Mouse (Mus musculus): ENCODE measurements around the gene Pex11a. TPM values are rescaled to one million over a fixed set of nuclear protein-coding genes. Genes with fewer than 3 reads are reported as not detected.

The Pex11a gene
- total RNA-seq, 2 experiments from 2014 or later: 0.51 TPM; not detected in 1

Other genes starting within 250 kb of the Pex11a start
- gene Rhcg, start 125.5 kb downstream of the Pex11a start, total RNA-seq (2015; ENCODE audit: low replicate concordance): 0.42 TPM in 1 of 2 replicates, not detected in the other
- gene Rhcg, start 125.5 kb downstream of the Pex11a start, total RNA-seq (2017; ENCODE audit: low replicate concordance): 0.26 TPM in 1 of 2 replicates, not detected in the other
- 11.9 and 15.3 TPM in 2 replicates for gene Ticrr, start 82.9 kb downstream of the Pex11a start, total RNA-seq (2015; ENCODE audit: low replicate concordance)
- 9.0 and 12.8 TPM in 2 replicates for gene Ticrr, start 82.9 kb downstream of the Pex11a start, total RNA-seq (2017; ENCODE audit: low replicate concordance)
- gene Kif7, start 27.4 kb downstream of the Pex11a start, total RNA-seq (2015; ENCODE audit: low replicate concordance): 0.42 TPM in 1 of 2 replicates, not detected in the other
- gene Kif7, start 27.4 kb downstream of the Pex11a start, total RNA-seq (2017; ENCODE audit: low replicate concordance): 0.09 TPM in 1 of 2 replicates, not detected in the other
- gene Plin1, start 10.2 kb downstream of the Pex11a start, total RNA-seq (2015; ENCODE audit: low replicate concordance): not detected in 2 replicates
- gene Plin1, start 10.2 kb downstream of the Pex11a start, total RNA-seq (2017; ENCODE audit: low replicate concordance): not detected in 2 replicates
- not detected in 2 replicates for gene Wdr93, start within 50 bp of the Pex11a start, total RNA-seq (2015; ENCODE audit: low replicate concordance)
- gene Wdr93, start within 50 bp of the Pex11a start, total RNA-seq (2017; ENCODE audit: low replicate concordance): not detected in 2 replicates
- not detected in 2 replicates for gene Mesp1, start 50.7 kb upstream of the Pex11a start, total RNA-seq (2015; ENCODE audit: low replicate concordance)
- gene Mesp1, start 50.7 kb upstream of the Pex11a start, total RNA-seq (2017; ENCODE audit: low replicate concordance): 1.0 TPM in 1 of 2 replicates, not detected in the other
- gene Mesp2, start 67.6 kb upstream of the Pex11a start, total RNA-seq (2015; ENCODE audit: low replicate concordance): not detected in 2 replicates
- not detected in 2 replicates for gene Mesp2, start 67.6 kb upstream of the Pex11a start, total RNA-seq (2017; ENCODE audit: low replicate concordance)
- 1.3 TPM in 1 of 2 replicates, not detected in the other for gene Anpep, start 117.9 kb upstream of the Pex11a start, total RNA-seq (2015; ENCODE audit: low replicate concordance)
- 0.26 TPM in 1 of 2 replicates, not detected in the other for gene Anpep, start 117.9 kb upstream of the Pex11a start, total RNA-seq (2017; ENCODE audit: low replicate concordance)
- 4.6 and 5.6 TPM in 2 replicates for gene Ap3s2, start 177.5 kb upstream of the Pex11a start, total RNA-seq (2015; ENCODE audit: low replicate concordance)
- gene Ap3s2, start 177.5 kb upstream of the Pex11a start, total RNA-seq (2017; ENCODE audit: low replicate concordance): 1.4 and 1.6 TPM in 2 replicates
- not detected in 2 replicates for gene Arpin, start 192.2 kb upstream of the Pex11a start, total RNA-seq (2015; ENCODE audit: low replicate concordance)
- 0.34 and 0.42 TPM in 2 replicates for gene Arpin, start 192.2 kb upstream of the Pex11a start, total RNA-seq (2017; ENCODE audit: low replicate concordance)